Mouse (Mus musculus): ENCODE data around the gene Gm45808. TPM values are rescaled to one million over a fixed set of nuclear protein-coding genes. Genes with fewer than 3 reads are reported as not detected.
"Not testable (repeated sequence)": the region's sequence is repeated elsewhere in the genome, so short reads cannot be mapped to it uniquely, and the experiment has no call there.

The Gm45808 gene
- polyA plus RNA-seq, 1 experiment from 2014 or later, result not detected

GRCm38 (mm10) chr7:45507583-45507982 lies 21.0 kb upstream of the Gm45808 start:
- WGBS, result 90% methylated on average over 6 of the region's 6 CpGs
- Histone ChIP-seq H3K4me1 (peaks cover 14% of the 10 kb centered on the region), H3K36me3 (peaks cover 19% of the 10 kb centered on the region), H3K9me3 (no peaks in the 10 kb centered on the region), H3K27me3 (no peaks in the 10 kb centered on the region), H3K4me3 (no peak overlapping the region), H3K27ac (replicated peaks) (no peak overlapping the region), H3K9ac (replicated peaks) (no peak overlapping the region), H3K4me2 (replicated peaks) (no peak overlapping the region)
- ATAC-seq (ENCODE audit: low FRiP score, low read depth), result no peak

DNA sequence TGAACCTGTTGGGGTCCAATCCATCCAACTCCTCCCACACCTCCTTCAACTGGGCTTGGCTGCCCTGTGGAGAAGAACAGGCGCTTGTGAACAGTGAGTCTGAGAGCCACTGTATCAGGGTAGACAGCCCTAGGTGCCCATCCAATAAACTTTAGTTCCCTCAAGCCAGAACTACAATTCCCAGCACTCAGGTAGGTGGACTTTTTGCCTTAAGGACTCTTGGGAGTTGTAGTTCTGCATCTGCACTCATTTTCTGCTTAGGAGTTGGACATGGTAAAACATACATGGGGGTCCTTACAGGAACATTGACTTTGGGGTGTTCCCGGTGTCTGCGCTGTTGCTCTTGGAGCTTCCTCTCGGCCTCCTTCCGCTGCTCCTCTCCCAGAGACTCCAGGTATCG lies 11.8 kb upstream of the Gm45808 start:
- Histone ChIP-seq H3K9me3 (no peaks in the 10 kb centered on the region), H3K36me3 (peaks cover 86% of the 10 kb centered on the region), H3K27me3 (no peaks in the 10 kb centered on the region), H3K4me3 (no peak overlapping the region), H3K9ac (replicated peaks) (no peak overlapping the region), H3K4me2 (replicated peaks) (no peak overlapping the region), H3K27ac (replicated peaks) (no peak overlapping the region), H3K4me1 (no peaks in the 10 kb centered on the region)
- 95% methylated on average over 6 of the region's 6 CpGs for WGBS
- no peak for ATAC-seq (ENCODE audit: low FRiP score, low read depth)

DNA sequence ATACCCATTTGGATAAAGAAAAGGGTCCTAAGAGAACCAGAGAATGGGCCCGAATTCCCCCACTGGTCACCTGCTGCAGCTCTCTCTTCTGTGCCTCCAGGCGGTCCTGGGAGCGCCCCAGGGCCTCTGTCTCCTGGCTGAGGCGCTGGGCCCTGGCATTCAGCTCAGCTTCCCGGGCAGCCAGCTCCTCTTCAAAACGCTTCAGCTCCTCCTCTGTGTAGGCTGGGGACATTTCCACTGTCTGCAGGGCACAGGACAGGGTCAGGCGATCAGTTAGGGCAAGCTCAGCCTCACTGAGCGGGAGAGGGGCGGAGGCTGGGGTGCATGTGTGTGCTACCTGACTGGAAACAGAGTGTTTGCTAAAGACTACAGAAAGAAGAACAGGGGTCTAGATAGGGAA lies 7.9 kb upstream of the Gm45808 start:
- no peak overlapping the region for H3K9ac ChIP-seq (replicated peaks)
- H3K4me1 ChIP-seq, result peaks cover 5% of the 10 kb centered on the region; the same call in 1 of the 2 replicates
- no peaks in the 10 kb centered on the region for H3K27me3 ChIP-seq
- ATAC-seq (ENCODE audit: low FRiP score, low read depth), result no peak
- no peak overlapping the region for H3K27ac ChIP-seq (replicated peaks)
- peaks cover 67% of the 10 kb centered on the region for H3K36me3 ChIP-seq
- H3K4me3 ChIP-seq, result no peak overlapping the region
- 77% methylated on average over 9 of the region's 9 CpGs for WGBS
- H3K9me3 ChIP-seq, result no peaks in the 10 kb centered on the region
- no peak overlapping the region for H3K4me2 ChIP-seq (replicated peaks)

DNA sequence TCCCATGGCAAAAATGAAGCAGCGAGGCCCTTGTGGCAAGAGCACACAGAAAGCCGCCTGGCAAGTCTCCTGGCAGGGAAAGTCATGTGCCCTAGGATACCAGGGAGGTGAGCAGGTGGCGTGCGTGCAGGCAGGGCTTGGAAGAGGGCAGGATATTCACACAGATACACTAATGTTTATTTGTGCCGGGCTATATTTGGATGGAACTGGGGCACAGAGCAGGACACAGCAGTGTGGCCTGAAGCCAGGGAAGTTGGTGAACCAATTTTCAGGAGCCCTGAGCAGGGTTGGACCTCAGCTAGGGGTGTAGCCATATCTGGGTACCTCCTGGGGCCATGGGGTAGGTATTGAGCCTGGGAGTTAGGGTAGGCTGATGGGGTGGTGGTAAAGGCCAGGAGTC lies 6.3 kb upstream of the Gm45808 start:
- H3K4me2 ChIP-seq (replicated peaks), result no peak overlapping the region
- ATAC-seq (ENCODE audit: low FRiP score, low read depth), result no peak
- H3K9ac ChIP-seq (replicated peaks), result no peak overlapping the region
- peaks cover 13% of the 10 kb centered on the region; the same call in 1 of the 2 replicates for H3K4me1 ChIP-seq
- no peaks in the 10 kb centered on the region for H3K27me3 ChIP-seq
- peaks cover 51% of the 10 kb centered on the region for H3K36me3 ChIP-seq
- no peak overlapping the region for H3K27ac ChIP-seq (replicated peaks)
- no peaks in the 10 kb centered on the region for H3K9me3 ChIP-seq
- no peak overlapping the region for H3K4me3 ChIP-seq
- 95% methylated on average over 5 of the region's 5 CpGs for WGBS

GRCm38 (mm10) chr7:45492225-45492844 lies 5.7 kb upstream of the Gm45808 start:
- Histone ChIP-seq H3K27ac (replicated peaks) (no peak overlapping the region), H3K9me3 (no peaks in the 10 kb centered on the region), H3K9ac (replicated peaks) (no peak overlapping the region), H3K27me3 (no peaks in the 10 kb centered on the region), H3K4me1 (peaks cover 13% of the 10 kb centered on the region; the same call in 1 of the 2 replicates), H3K4me3 (no peak overlapping the region), H3K36me3 (peaks cover 45% of the 10 kb centered on the region), H3K4me2 (replicated peaks) (no peak overlapping the region)
- WGBS, result 93% methylated on average over 8 of the region's 8 CpGs
- no peak for ATAC-seq (ENCODE audit: low FRiP score, low read depth)

DNA sequence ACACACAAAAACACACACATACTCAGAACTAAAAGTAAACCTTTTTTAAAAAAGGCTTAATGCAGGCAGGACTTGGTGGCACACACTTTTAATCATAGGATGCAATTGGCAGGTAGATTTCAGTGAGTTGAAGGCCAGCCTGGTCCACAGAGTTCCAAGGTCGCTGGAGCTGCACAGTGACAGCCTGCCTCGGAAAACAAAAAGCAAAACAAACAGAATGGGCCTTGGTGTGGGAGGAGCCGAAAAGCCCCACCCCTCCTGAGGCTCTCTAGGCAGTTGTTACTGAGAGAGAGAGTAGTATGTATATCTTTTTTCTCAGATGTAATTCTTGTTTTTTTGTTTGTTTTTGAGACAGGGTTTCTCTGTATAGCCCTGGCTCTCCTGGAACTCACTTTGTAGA lies 4.7 kb upstream of the Gm45808 start:
- whole genome bisulfite sequencing, result 19% methylated on average over 3 of the region's 3 CpGs
- Histone ChIP-seq H3K9me3 (no peaks in the 10 kb centered on the region), H3K4me1 (peaks cover 13% of the 10 kb centered on the region; the same call in 1 of the 2 replicates), H3K4me2 (replicated peaks) (no peak overlapping the region), H3K9ac (replicated peaks) (no peak overlapping the region), H3K27ac (replicated peaks) (no peak overlapping the region), H3K27me3 (no peaks in the 10 kb centered on the region), H3K36me3 (peaks cover 36% of the 10 kb centered on the region), H3K4me3 (no peak overlapping the region)
- ATAC-seq (ENCODE audit: low FRiP score, low read depth), result no peak

GRCm38 (mm10) chr7:45490822-45491221 lies 4.2 kb upstream of the Gm45808 start:
- Histone ChIP-seq H3K36me3 (peaks cover 32% of the 10 kb centered on the region), H3K4me2 (replicated peaks) (no peak overlapping the region), H3K4me1 (peaks cover 13% of the 10 kb centered on the region; the same call in 1 of the 2 replicates), H3K4me3 (no peak overlapping the region), H3K27me3 (no peaks in the 10 kb centered on the region), H3K27ac (replicated peaks) (no peak overlapping the region), H3K9ac (replicated peaks) (no peak overlapping the region), H3K9me3 (no peaks in the 10 kb centered on the region)
- WGBS, result 41% methylated on average over 9 of the region's 9 CpGs
- ATAC-seq (ENCODE audit: low FRiP score, low read depth), result no peak

GRCm38 (mm10) chr7:45489578-45489977 lies 3.0 kb upstream of the Gm45808 start:
- no peak overlapping the region for H3K27ac ChIP-seq (replicated peaks)
- no peaks in the 10 kb centered on the region for H3K27me3 ChIP-seq

GRCm38 (mm10) chr7:45488293-45489204 lies 1.9 kb upstream of the Gm45808 start, which contains the start of gene Dhdh:
Dhdh (minus strand) TSS chr7:45488805.
- 5% methylated on average over 38 of the region's 38 CpGs for WGBS
- ATAC-seq (ENCODE audit: low FRiP score, low read depth), result peak; percentile 57
- H3K27ac ChIP-seq (replicated peaks), result peak within 1 kb of the TSS; percentile 62

More at GRCm38 (mm10) chr7:45489578-45489977, 3.0 kb upstream of the Gm45808 start:
- whole genome bisulfite sequencing, result 88% methylated on average over 7 of the region's 7 CpGs
- H3K9ac ChIP-seq (replicated peaks), result no peak overlapping the region
- H3K36me3 ChIP-seq, result peaks cover 20% of the 10 kb centered on the region
- H3K4me3 ChIP-seq, result no peak overlapping the region
- no peaks in the 10 kb centered on the region for H3K9me3 ChIP-seq
- no peak for ATAC-seq (ENCODE audit: low FRiP score, low read depth)
- peaks cover 13% of the 10 kb centered on the region; the same call in 1 of the 2 replicates for H3K4me1 ChIP-seq
- no peak overlapping the region for H3K4me2 ChIP-seq (replicated peaks)

GRCm38 (mm10) chr7:45487861-45488292 lies 1.3 kb upstream of the Gm45808 start:
- H3K4me3 ChIP-seq, result peak overlapping the region; percentile 48
- H3K36me3 ChIP-seq, result peaks cover 3% of the 10 kb centered on the region; the same call in 1 of the 2 replicates
- H3K9ac ChIP-seq (replicated peaks), result peak overlapping the region; percentile 63; the same call in 1 of the 2 replicates
- WGBS, result 9% methylated on average over 11 of the region's 11 CpGs
- ATAC-seq (ENCODE audit: low FRiP score, low read depth), result peak; percentile 56; the same call in 1 of the 2 replicates
- H3K4me2 ChIP-seq (replicated peaks), result peak overlapping the region; percentile 66
- peaks cover 13% of the 10 kb centered on the region; the same call in 1 of the 2 replicates for H3K4me1 ChIP-seq
- no peaks in the 10 kb centered on the region for H3K9me3 ChIP-seq
- no peaks in the 10 kb centered on the region for H3K27me3 ChIP-seq
- peak overlapping the region; percentile 62 for H3K27ac ChIP-seq (replicated peaks)

More at GRCm38 (mm10) chr7:45488293-45489204, 1.9 kb upstream of the Gm45808 start, which contains the start of gene Dhdh:
- Histone ChIP-seq H3K36me3 (peaks cover 9% of the 10 kb centered on the region), H3K4me2 (replicated peaks) (peak within 1 kb of the TSS; percentile 66), H3K4me3 (peak within 1 kb of the TSS; percentile 48), H3K27me3 (no peaks in the 10 kb centered on the region), H3K9ac (replicated peaks) (peak within 1 kb of the TSS; percentile 63), H3K9me3 (no peaks in the 10 kb centered on the region), H3K4me1 (peaks cover 13% of the 10 kb centered on the region; the same call in 1 of the 2 replicates)

DNA sequence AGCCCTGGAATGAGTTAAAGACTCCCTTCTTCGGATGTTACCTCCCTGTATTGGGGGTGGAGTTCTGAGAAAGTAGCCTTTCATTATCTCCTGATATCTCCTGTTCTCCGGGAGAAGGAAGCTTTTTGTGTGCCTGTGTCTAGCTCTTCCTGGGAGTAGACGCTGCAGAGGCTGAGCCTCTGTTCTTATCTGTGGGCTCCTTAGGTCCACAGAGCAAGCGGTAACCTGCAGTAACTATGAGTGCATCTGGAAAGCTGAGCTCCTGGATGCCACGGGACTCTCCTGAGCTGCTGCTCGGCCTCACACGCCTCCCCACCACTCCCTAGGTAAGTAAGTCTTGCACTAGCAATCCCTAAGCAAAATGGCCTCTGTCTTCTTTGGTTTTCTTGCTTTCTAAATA lies 453 bp downstream of the Gm45808 start:
- Histone ChIP-seq H3K9me3 (no peaks in the 10 kb centered on the region), H3K9ac (replicated peaks) (no peak overlapping the region), H3K27me3 (no peaks in the 10 kb centered on the region), H3K4me1 (peaks cover 13% of the 10 kb centered on the region; the same call in 1 of the 2 replicates), H3K36me3 (no peaks in the 10 kb centered on the region), H3K4me3 (no peak overlapping the region), H3K4me2 (replicated peaks) (no peak overlapping the region), H3K27ac (replicated peaks) (no peak overlapping the region)
- WGBS, result 83% methylated on average over 7 of the region's 7 CpGs
- ATAC-seq (ENCODE audit: low FRiP score, low read depth), result no peak

DNA sequence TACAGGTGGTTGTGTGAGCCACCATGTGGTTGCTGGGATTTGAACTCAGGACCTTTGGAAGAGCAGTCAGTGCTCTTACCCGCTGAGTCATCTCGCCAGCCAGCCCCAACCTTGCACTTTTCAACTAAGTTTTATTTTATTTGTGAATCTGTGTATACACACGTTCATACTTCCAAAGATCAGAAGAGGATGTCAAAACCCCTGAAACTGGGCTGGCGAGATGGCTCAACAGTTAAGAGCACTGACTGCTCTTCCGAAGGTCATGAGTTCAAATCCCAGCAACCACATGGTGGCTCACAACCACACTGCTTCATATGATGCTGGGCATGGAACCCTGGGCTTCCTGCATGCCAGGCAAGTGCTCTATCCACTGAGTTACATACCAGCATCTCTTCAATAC lies 1.6 kb downstream of the Gm45808 start:
- not testable (repeated sequence) for H3K9ac ChIP-seq (replicated peaks); H3K27me3 ChIP-seq; ATAC-seq (ENCODE audit: low FRiP score, low read depth); H3K9me3 ChIP-seq; H3K27ac ChIP-seq (replicated peaks); H3K4me2 ChIP-seq (replicated peaks); H3K36me3 ChIP-seq; H3K4me3 ChIP-seq; H3K4me1 ChIP-seq
- over 99% methylated on average over 5 of the region's 5 CpGs for WGBS

All from midbrain, embryonic 12.5 days (tissue).